Mouse (Mus musculus) naive thymus-derived CD4-positive, alpha-beta T cell, adult 2 months (primary cell): ENCODE results near the gene Gcsh.

Experiments used
- DNase-seq: peaks from one replicate; pipeline ENCODE4 v3.0.0-alpha.2; 2011; ENCODE audit warnings: low read depth

Gcsh gene

DNA sequence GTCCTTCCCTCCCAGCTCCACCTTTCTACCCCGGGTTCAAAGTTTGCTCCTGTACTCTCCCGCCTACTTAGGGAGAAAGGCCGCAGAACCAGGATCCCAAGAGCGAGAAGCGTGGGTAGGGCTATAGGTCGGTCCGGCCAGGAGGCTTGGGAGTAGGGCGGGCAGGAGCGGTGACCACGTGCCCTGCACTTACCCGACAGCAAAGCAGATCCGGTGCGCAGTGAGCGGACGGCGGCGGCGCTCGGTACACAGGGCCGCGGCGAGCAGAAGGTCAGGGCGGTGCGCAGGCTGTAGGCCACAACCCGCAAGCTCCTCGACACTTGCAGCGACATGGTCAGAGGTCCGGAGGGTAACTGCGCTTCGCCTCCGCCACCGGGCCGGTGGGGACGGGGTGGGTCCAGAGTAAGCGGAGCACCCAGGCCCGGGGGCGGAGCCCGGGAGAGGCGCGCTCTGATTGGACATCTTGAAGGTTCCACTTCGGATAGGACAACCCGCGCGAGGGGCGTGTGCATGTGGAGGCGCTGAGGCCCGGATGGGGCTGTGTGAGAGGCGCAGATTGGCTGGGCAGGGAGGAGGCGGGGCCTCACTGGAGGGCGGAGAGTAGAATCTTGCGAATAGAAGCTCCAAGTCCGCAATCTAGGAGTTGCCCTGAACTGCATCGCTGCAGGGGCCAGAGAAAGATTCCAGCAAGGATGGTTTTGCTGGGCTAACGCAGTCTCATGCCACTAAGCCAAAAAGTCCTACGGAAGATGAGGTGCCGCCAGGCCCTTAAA lies at the start of gene Gcsh:
TSS of gene Gcsh (minus strand) at position 443 of the 773 bp plus-strand sequence.
- DNase-seq, result peak; percentile 97

DNA sequence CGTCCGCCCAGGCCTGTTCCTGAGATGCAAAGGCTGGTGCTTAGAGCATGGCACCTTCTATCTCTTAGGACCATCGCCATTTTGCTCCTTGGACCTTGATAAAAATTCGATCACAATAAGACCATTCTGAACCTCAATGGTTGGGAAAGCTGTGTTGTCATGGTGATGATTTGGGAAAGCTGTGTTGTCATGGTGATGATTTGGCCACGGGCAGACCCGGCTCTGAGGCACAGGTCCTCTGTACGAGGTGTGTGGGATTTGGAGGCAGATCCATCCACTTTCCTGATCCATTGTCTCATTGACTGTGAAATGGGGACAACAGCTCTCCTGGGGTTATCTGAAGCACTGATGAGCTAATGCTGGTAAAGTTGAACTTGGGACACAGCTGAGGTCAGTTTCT lies 46.5 kb upstream of the Gcsh start:
- DNase-seq, result no peak

DNA sequence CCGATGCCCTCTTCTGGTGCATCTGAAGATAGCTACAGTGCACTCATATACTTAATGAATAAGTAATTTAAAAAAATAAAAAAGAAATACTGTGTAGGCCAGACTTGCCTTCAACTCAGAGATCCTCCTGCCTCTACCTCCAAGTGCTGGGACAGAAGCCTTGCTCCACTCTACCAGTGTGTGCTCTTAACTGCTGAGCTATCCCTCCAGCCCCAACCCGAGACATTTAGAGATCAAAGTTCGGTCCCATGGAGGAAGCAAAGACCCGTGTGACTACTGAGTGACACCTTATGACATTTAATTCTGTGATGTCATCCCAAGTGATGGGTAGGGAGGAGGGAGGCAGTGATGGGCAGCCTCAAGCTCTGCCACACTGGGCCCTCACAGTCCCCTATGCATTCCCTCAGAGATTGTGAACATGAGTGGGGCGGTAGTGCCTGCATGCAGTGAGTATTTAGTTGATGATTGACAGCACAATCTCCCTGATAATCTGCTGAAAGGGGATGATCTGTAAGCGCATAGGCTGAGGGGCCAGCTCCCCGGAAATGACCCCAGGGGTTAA lies 44.1 kb upstream of the Gcsh start:
- DNase-seq, result no peak

DNA sequence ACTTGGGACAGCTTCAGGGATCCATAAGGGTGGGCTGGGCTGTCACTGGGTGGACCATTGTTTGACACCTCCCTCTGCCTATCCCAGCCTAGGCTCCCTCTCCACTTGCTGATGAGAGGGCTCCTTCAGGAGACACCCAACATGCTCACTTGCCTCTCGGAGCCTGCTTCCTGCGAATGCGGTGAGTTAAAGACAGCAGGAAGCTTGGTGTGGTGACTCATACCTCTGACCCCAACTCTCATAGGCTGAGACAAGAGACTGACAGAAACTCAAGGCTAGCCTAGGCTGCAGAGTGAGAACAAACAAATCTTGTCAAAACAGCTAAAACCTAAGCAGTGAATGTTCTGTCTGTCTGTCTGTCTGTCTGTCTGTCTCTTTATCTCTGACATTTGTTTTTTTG lies 40.1 kb upstream of the Gcsh start:
- DNase-seq, result peak; percentile 20

DNA sequence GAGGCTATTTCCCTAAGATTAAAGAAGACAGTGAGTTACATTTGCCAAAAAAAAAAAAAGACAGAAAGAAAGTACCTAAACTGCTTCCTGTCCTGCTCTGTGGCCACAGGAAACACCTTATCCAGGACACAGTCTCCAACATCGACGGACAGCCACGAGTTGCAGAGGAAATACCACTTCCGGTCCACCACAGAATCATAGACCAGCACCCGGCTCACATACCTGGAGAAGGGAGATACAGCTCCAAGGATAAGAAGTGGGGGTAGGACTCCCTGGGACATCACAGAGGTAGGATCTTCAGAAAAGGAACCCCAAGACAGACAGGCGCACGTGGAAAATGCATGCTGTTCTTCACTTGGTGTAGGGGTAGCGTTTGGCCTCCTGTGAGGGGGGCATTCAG lies 39.3 kb upstream of the Gcsh start:
- DNase-seq, result no peak

DNA sequence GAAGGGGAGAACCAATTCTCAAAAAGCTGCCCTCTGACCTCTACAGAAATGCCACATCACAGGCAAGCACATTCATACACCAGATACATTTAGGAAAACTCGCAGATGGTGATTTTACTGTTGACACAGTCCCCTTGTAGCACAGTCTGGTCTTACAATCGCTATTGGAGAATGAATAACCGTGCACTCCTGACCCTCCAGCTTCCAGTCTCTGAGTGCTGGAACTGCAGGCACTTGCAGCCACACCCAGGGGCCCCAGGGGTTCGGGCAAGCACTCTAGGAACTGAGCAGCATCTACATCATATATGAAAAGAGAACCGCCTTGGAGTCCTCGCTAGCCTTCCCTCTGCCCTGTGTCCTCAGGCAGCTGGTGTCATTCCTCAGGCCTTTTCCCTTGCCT lies 38.1 kb upstream of the Gcsh start:
- DNase-seq, result no peak

DNA sequence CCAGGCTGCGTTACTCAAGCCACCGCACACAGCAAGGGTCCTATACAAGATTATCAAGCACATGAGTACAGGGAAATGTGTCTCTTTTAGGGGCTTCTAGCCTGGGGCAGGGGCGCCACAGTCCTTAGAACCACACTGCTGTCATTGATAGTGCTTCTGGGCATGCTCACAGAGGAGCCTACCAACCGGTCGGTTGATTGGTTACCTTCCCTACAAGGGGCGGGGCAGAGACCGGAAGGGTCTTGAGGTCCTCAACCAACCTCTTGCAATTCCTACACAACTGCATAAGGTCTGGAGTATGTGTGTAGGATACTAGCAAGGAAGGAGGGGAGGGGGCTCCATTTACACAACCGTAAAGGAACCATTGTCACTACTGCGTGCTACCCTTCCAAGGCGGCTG lies 35.3 kb upstream of the Gcsh start:
- no peak for DNase-seq

DNA sequence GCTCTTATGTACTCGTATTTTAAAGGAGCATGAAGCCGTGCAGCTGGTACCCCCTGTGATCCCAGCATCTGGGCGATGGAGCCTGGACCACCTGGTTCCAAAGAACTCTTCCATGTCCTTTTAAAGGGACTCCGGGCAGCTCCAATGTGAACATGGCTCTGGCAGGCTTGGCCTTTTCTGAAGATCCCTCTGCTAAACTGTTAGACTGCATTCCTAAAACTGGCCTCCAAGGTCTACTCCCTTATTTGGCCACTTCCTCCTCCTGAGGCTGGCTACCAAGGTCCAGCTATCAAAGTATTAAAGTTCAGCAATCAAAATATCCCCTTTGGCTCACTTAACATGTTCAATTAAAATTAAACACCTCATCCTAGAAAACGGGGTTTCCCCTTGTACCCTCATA lies 34.3 kb upstream of the Gcsh start:
- DNase-seq, result no peak

DNA sequence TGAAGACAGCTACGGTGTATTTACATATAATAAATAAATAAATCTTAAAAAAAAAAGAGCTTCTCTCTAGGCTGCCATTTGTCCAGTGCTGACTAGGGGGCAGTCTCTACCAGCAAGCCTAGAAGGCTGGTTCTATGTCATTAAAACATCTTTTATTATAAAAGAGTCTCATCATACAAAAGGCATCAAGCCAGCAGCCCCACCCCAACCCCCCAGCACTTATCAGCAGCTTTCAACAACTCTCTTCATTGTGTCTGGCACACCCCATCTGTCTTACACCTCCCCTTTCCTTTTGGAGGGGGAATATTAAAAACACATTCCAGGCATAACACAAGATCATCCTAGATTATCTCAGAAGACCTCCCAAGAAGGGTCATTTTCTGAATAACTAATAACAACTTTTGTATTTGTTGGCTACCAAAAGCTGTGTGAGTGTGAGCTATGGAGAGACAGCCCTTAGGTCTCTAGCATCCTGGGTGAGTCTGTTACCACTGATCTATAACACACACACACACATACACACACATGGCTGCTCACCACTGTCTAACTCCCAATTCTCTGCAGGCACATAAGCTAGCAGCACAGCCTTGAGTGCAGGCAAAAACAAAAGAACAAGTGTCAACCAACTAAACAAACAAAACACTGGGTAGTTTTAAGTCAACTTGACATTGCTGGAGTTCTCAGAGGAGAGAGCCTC lies 29.1 kb upstream of the Gcsh start:
- no peak for DNase-seq

DNA sequence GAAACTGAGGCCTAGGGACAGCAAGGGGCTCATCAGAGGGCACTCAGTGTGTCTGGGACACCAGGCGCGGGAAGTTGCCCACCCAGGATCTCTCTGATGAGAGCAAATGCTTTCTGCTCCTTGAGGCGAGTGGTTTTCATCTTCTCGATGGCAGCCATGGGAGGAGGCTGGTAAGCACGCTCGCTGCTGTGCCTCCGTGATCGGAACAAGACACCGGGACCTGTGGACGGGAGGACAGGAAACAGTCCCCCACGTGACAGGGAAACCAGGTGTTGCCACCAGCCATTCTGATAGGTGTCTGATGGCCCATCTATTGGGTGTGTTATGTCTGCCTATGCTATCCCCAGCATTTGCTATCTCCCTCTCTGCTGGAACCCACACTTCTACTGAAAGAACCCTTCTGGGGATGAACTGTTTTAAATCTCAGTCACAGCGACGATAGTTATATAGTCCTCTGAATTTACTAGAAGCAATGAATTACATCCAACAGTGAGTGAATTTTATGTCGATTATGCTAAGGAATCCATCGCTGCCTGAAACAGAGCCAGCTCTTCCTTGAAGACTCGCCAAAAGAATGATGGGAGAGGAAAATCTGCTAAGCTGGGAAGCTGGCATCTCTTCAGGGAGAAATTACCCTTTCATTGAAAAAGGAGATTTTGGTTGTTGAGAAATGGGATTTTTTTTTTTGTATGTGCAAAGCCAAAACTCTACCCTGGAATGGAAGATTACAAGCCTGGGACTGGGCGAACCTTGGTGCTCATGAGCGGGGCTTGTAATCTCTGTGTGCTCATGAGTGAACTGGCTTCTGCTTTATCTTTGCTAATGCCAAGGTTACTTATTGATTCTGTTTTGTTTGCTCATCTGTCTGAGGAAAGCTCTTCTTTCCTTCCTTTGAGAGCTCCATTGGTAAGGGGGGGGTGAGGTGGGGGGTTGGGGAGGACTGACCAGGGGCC lies 26.3 kb upstream of the Gcsh start:
- no peak for DNase-seq

DNA sequence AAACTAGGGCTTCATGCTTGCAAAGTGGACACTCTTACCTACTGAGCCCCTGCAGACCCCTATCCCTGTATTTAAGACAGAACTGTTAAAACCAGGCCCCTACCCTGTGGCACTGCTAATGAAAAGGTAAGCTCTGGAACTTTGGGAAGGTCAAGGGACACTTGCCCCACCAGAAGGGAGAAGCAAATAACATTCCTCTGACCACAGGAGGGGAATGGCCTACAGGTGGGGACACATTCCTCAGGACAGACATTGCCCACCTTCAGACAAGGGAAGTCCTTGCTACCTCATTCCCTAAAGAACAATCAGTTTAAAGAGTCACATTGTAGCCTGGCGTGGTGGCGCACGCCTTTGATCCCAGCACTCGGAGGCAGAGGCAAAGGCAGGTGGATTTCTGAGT lies 24.6 kb upstream of the Gcsh start:
- no peak for DNase-seq

DNA sequence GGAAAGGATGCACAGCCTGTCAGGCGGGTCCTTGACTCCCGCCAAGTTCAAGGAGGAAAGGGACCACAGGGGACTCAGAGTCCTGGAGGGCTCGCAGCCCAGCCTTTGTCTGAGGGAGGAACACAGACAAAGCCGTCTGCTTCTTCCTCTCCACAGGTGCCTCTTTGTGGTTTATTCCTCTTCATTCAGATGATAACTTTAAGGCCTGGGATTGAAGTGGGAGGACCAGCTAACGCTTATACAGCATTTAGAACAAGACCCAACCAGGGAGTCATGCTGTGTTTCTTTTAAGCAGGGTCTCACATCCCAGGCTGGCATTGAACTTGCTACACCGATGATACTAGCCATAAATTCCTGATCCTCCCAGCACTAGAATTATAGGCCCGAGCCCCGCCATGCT lies 23.7 kb upstream of the Gcsh start:
- DNase-seq, result no peak

DNA sequence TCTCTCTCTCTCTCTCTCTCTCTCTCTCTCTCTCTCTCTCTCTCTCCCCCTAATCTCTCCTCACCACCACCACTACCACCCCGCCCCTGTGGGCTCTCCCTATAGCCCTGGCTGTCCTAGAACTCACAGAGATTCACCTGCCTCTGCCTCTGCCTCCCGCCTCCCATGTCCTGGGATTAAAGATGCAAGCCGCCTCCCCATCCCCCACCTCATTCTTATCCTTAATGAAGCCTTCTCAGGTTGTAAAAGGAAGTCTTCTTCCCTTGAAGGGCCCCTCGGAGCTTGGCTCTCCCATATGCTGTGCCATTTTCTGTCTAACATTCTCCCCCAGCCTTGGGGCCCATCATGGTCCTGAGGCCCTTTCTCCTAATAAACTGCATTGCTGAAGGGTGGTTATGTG lies 22.3 kb upstream of the Gcsh start:
- no peak for DNase-seq

DNA sequence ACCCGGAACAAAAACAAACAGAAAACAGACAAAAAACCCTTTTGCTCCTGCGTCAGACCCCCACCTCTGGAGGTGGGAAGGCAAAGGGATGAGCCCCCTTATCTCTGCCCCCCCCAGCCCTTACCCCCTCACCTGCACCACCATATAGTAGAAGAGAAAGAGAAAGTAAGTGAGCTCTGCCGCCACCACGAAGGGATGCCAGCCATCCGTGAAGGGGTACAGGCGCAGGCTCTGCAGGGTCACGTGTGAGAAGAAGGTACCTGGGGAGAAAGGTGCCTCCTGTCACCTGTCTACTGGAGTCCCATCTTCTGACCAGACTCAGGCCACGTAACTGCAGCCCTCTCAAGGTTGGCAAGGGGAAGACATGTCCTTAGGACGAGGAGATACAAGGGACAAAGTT lies 18.0 kb upstream of the Gcsh start:
- DNase-seq, result no peak

DNA sequence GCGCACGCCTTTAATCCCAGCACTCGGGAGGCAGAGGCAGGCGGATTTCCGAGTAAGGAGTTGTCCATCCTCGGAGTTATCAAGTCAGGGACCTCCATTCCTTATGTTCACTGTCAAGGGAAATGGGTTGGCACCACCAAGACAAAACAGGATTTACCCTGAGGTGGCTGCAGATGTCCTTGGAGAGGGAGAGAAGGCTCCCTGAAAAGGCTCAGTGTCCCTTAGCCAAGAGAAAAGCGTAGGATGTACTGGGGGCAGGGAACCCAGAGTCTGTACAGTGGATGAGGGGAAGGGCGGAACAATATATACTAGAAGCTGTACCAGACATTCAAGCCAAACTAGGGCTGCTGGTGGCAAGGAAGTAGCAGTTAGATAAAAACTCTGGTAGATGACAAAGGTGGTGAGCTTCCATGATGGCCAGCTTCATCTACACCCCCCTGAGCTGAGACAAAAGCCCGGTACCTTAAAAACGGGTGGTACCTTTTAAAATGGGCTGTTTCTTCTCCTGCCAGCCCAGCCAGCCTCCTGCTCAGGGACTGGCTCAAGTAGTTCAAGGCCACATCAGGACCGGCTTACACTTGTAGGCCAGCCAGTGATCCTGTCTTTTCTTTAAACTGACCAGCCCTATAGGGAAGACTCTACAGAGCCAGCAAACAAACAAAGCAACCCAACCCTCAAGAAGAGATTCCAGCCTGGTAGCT lies 829 bp upstream of the Gcsh start:
- DNase-seq, result peak; percentile 14

DNA sequence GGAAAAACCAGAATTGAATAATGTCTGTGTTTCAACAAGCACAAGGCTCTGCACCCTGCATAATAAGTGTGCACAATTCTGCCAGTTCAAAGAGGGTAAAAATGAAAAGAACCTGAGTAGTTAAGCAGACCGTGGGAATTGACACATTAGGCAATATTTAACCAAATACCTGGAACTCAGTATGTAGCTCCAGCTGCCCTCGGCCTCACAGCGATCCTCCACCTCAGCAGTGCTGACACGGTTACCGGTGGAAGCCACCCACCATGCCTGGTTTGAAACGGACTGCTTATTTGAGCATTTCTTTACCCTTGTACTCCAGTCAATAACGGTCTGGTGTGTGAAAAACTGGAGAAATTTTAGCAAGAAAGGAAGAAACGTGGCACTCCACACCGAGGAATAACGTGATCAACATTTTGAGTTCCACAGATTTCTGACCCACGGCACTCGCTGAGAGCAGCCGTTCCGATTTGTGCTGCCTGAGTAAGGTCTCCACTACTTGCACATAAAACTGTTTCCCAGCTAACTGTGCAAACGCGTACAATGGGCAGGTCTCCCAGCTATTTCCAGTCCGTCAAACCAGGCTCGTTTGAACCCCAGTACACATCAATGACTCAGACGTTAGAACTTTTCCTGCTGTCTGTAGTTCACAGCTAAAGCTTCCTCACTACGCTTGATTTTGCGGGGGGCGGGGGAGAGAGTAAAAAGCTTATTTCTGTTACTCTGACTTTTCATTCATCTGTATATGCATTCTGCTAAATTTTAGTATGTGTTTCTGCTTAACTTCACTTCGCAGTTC lies 963 bp downstream of the Gcsh start:
- DNase-seq, result peak; percentile 63

DNA sequence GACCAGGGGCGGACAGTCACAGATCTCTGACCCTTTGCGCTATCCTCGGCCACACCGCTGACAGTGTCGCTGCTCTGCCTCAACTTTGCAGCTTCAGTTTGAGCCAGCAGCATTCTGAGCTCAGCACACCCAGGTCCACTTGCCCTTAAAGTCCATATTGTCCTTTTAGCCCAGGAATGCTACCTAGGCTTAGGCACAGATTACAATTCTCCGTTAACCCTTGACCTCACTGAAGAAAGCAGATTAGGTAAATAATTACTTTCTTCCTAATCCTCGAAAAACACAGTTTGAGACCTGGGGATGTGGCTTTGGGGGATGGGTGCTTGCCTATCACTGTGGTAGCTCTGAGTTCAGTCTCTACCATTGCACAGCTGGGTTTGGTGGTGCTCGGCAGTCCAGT lies 2.1 kb downstream of the Gcsh start:
- DNase-seq, result no peak

DNA sequence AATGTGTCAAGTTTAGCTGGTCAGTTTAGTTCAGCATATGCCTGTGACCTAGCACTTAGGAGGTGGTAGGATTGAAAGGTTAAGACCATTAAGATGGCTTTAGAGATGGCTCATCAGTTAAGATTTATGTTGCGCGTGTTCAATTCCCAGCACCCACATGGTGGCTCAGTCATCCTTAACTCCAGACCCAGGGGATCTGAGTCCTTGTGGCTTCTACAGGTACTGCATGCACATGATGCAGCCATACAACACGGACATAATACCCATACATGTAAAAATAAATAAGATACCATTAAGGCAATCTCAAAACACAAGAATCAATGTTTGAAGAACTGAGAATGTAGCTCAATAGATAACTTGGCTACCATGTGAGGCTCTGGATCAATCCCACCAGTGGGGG lies 3.5 kb downstream of the Gcsh start:
- DNase-seq, result peak; percentile 23

DNA sequence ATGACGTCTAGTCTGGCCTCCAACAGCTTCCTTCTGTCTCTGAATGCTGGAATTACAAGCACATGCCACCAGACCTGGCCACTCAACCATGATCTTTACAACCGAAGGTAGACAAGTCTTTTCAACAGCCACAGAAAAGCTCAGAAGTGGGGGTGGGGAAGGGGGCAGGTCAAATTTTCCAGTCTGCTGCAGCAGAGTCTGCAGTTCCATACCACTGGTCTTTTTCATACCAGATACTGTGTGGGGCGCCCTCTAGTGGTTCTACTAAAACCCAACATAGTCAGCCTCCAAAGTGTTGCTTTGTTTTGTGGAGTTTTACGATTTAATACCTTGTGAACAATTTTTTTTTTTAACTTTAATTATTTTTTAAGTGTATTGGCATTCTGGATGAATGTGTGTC lies 13.2 kb downstream of the Gcsh start:
- peak; percentile 86 for DNase-seq

DNA sequence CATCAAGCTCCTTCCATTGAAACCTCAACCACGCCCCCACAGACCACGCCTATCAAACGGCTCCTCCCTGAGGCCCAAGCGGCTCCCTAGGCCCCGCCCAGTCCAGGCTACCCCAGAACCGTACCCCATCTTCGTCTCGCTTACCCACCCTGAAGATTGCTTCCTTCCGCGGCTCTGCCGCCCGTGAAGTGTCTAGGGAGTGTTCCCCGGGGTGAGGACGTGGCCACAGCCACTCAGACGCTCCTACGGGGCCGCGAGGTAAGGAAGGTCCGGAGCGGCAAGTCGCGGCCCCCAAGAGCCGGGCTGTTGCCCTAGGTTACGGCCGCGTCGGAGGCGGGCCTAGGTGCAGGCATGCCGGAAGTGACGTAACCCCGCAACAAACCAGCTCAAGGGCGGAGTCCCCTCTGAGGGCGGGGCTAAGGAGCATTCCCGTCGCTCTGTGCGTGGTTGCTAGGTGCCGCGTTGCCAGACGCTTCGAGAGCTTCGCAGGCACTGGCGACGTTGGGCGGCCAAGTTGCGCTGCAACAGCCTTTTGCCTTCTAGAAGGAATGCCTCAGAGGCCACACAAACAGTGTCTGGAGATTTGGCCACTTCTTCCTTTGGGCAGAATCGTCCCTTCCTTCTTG lies 14.6 kb downstream of the Gcsh start, which contains the start of gene 1700030J22Rik:
TSS of gene 1700030J22Rik (minus strand) at position 329 of the 626 bp plus-strand sequence.
- peak; percentile 99 for DNase-seq
